Mouse (Mus musculus) left cerebral cortex, adult 9 months (tissue): ENCODE results near the gene Col13a1.

ENCODE experiments used
- DNase-seq, 2 experiments: peaks; one replicate each; pipeline ENCODE4 v3.0.0; 2022; ENCODE audit warnings: low spot score in 2 of 2

Col13a1 gene

GRCm38 (mm10) chr10:61829046-61829445 lies 149.9 kb downstream of the Col13a1 start:
- DNase-seq, result no peak

- DNase-seq, result no peak
These were observed 150.7 kb downstream of the Col13a1 start for GRCm38 (mm10) chr10:61827950-61828936.

- DNase-seq, result no peak
These were observed 152.0 kb downstream of the Col13a1 start for GRCm38 (mm10) chr10:61826753-61827435.

- DNase-seq, result no peak
These were observed 152.7 kb downstream of the Col13a1 start for GRCm38 (mm10) chr10:61825979-61826752.

- DNase-seq, result no peak
These were observed 153.4 kb downstream of the Col13a1 start for GRCm38 (mm10) chr10:61825536-61825935.

GRCm38 (mm10) chr10:61823731-61824115 lies 155.2 kb downstream of the Col13a1 start:
- no peak for DNase-seq

- no peak for DNase-seq
These were observed 155.8 kb downstream of the Col13a1 start for GRCm38 (mm10) chr10:61822968-61823730.

GRCm38 (mm10) chr10:61820050-61820449 lies 158.9 kb downstream of the Col13a1 start:
- DNase-seq, result no peak

GRCm38 (mm10) chr10:61811987-61812386 lies 166.9 kb downstream of the Col13a1 start:
- DNase-seq, result no peak

GRCm38 (mm10) chr10:61798133-61798576 lies 180.8 kb downstream of the Col13a1 start:
- no peak for DNase-seq

GRCm38 (mm10) chr10:61795458-61795857 lies 183.4 kb downstream of the Col13a1 start:
- DNase-seq, result no peak

GRCm38 (mm10) chr10:61794971-61795370 lies 183.9 kb downstream of the Col13a1 start:
- no peak for DNase-seq

- no peak for DNase-seq
These were observed 185.9 kb downstream of the Col13a1 start for GRCm38 (mm10) chr10:61793015-61793414.

- no peak for DNase-seq
These were observed 190.4 kb downstream of the Col13a1 start for GRCm38 (mm10) chr10:61788499-61788898.
